Mouse (Mus musculus) heart, adult 2 months (tissue): ENCODE data around the gene Rnps1.

ENCODE experiments used
- CTCF ChIP-seq: fragments of 200-600 bp; IDR thresholded peaks from 2 replicates; pipeline ENCODE4 v1.8.1; 2022; ENCODE audit warnings: antibody characterized with exemption, mild to moderate bottlenecking, moderate library complexity
- EP300 ChIP-seq: fragments of 200-500 bp; IDR thresholded peaks from 2 replicates; pipeline ENCODE4 v1.6.1; 2011; ENCODE audit warnings: low read depth, low read length, control low read depth; ENCODE audit not compliant: insufficient read depth

DNA sequence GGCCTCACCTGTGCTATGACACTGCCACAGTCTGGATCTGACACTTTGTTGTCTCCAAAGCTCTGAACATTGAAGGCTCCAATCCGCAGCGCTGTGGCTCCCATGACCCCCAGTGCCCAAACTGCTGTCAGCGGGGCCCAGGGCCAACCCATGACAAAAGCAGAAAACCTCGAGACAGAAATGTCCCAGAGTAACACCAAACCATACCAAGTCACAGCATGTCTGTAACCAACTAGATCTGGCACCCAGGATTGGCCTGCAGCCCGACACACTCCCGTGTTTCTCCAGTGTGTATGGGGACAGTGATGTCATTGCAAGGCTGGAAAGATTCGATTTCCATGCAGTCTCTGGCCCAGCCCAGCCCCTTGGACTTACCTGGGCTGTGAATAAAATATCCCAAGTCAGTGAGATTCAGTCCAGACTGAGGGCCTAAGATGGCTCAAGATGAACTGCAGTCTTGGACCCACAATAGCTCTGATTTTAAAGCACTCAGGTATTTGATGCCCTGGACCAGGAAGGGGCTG, 28.3 kb downstream of the Rnps1 start, which contains the start of gene Dnase1l2:
- no peak for TF ChIP-seq CTCF
- TF ChIP-seq EP300 = no peak
